Mouse (Mus musculus) large intestine, adult 2 months (tissue): ENCODE results near the gene Gm27029. TPM values are rescaled to one million over a fixed set of nuclear protein-coding genes. Genes with fewer than 3 reads are reported as not detected.
"Not testable (repeated sequence)": the region's sequence is repeated elsewhere in the genome, so short reads cannot be mapped to it uniquely, and the experiment has no call there.

Source experiments
- DNase-seq: peaks from one replicate; pipeline ENCODE4 v3.0.0-alpha.2; 2012; ENCODE audit warnings: low read depth, low spot score
- WGBS: fragments of 180-500 bp; shearing (Covaris S2); methylation state at CpG from one replicate; pipeline ENCODE4 v1.1.7; 2018; 5-methylcytosine and 5-hydroxymethylcytosine counted together
- polyA plus RNA-seq: library from polyadenylated mRNA; depleted of rRNA; stranded (reverse); fragments of >200 nt; gene quantifications from 2 replicates; pipeline ENCODE4 v1.2.3, GENCODE M21; 2012; rRNA removed

The Gm27029 gene
- polyA plus RNA-seq: 0.32 and 0.41 TPM in 2 replicates

DNA sequence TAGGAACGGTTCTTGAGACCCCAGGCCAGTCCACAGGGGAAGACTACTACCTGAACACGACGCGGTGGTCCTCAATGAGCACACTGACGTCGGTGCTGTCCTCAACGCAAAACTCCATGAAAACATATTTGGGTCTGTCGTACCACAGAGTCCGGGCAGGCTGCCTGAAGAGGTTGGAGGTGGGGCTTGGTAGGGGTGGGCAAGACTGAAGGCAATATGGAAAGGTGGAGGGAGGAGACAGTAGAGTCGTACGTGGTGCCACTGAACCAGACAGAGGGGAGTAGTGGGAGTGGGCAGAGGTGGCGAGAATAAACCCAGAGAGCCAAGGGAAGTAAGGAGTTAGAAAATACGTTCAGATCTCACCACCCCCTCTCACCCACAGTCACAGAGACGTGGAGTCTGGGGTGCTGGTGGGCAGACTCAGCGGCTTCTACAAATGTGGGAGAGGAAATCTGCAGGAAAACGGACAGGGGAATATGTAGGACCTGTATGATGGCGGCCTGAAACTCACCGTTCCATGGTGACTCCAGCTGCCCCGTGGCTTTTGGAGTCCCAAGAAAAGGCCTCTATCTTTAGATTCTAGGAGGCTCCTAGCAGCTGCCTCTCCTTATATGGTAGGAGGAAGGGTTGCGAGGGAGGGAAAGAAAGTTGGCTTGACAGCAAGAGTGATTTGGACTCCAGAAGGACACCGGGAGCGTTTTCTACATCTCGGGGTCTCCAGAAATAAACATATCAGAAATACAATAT is at the start of gene Gm27029:
Gene Gm27029 (minus strand): TSS at position 692 of the 747 bp plus-strand sequence.
- 4% methylated on average over 23 of the region's 23 CpGs for WGBS
- DNase-seq: no peak

- no peak for DNase-seq
- WGBS: 71% methylated on average over 5 of the region's 5 CpGs
These were observed 49.7 kb upstream of the Gm27029 start for GRCm38 (mm10) chr11:101474298-101474697.

- WGBS: 72% methylated on average over 1 of the region's 1 CpGs
- not testable (repeated sequence) for DNase-seq
These were observed 49.1 kb upstream of the Gm27029 start for GRCm38 (mm10) chr11:101473686-101474085.

GRCm38 (mm10) chr11:101472336-101472735 is 47.7 kb upstream of the Gm27029 start:
- no peak for DNase-seq
- 57% methylated on average over 7 of the region's 7 CpGs for WGBS

DNA sequence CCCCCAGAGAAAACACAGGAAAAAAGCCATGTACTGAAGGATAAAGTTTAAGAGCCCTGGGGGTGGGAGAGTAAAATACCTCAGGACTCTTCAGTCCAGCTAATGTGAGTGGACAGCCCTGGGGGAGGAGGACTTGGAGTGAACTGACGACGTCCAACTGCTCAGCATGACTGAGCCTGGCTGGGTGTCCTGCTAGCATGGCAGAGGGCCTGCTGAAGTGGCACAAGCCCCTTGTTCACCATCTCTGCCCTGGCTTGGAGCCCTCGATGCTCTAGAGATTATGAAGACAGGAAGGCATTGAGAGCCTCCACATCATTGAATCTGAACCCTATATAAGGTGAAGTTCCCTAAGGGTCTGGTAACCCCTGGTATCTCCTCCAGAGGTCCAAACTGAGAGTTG is 47.3 kb upstream of the Gm27029 start:
- no peak for DNase-seq
- 77% methylated on average over 3 of the region's 3 CpGs for WGBS

- 52% methylated on average over 7 of the region's 7 CpGs for WGBS
- DNase-seq: no peak
These were observed 45.6 kb upstream of the Gm27029 start for GRCm38 (mm10) chr11:101470206-101470605.

DNA sequence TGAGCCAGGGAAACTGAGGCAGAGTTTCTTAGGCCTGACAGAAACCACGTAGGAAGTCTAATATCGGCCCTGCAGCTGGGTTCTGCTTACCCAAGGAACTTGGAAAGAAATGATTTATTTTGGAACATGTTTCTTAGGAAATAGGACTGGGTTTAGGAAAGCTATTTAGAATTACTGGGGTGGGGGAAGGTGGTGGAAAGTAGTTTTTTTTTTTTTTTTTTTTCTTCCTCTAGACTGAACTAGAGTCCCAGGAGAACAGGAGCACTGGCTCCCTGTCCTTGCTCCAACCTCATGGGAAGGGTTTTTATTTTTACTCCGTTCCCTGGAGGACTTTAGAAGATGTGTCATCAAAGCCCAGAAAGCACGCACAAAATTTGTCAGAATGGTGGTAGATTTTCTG is 44.6 kb upstream of the Gm27029 start:
- WGBS: 67% methylated on average over 4 of the region's 4 CpGs
- DNase-seq: no peak

DNA sequence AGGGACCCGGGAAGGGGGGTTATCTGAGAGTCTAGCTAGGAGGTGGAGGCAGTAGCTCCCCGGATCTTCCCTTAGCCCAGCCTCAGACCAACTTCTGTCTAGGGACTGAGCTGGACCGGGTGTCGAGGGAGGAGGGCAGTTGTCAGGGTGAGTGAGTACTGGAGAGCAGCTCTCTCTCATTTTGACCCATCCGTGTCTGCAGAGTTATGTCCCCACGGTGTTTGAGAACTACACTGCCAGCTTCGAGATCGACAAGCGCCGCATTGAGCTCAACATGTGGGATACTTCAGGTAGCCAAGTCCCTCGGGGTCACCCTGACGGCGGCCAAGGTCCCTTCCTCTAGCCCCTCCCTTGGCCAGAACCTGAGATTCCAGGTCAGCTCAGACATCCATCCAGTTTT is 44.1 kb upstream of the Gm27029 start:
- 23% methylated on average over 13 of the region's 13 CpGs for WGBS
- no peak for DNase-seq

DNA sequence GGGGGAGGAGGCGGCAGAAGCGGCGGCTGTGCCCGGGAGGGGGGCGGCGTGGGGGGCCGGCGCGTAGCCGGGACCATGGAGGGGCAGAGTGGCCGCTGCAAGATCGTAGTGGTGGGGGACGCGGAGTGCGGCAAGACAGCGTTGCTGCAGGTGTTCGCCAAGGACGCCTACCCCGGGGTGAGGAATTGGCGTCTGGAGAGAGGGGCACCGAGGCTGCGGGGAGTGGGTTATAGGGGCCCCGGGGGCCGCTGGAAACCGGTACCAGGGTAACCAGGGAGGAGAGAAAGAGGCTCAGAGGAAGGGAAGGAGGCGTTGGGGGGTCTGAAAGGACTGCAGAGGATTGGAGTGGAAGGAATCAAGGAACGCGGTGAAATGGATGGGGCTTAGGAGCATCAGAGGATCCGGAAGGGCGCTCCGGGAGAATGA is 43.7 kb upstream of the Gm27029 start:
- DNase-seq: no peak
- WGBS: under 1% methylated on average over 23 of the region's 31 CpGs

GRCm38 (mm10) chr11:101467477-101468262 is 43.1 kb upstream of the Gm27029 start:
- 1% methylated on average over 52 of the region's 54 CpGs for WGBS
- DNase-seq: peak; percentile 64

- 53% methylated on average over 5 of the region's 5 CpGs for WGBS
- DNase-seq: not testable (repeated sequence)
These were observed 42.0 kb upstream of the Gm27029 start for GRCm38 (mm10) chr11:101466552-101466950.

DNA sequence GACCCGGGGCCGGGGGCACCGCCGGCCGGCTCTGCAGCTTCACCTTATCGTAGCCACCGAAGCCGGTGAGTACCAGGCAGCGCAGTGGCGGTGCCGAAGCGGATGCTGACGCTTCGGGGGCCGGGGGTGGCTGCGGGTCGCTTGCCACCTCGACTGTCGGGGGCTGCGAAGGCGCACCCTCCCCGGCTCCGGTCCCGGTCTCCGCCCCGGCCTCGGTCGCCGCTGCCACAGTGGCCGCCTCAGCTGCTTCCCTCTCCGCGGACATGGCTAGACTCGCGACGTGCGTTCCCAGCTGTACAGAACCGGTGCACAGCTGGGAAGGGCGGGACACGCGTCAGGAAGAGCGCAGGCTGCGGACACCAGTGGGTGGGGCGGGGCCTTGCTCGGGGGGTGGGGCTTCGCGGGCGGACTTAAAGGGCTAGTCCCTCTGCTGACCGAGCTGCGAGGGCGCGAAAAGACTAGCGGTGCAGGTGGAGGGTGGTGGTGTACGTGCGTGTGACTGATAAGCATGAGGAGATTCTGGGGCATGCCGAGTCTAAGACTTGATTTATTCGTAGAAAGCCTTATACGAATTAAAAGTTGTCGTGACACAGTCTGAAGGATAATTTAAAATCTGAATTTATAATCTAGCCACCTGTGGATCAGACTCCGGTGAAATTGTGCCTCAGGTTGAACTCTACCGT is 41.4 kb upstream of the Gm27029 start, which contains the start of gene Vat1:
Gene Vat1 (minus strand): TSS at position 362 of the 683 bp plus-strand sequence.
- no peak for DNase-seq
- 1% methylated on average over 60 of the region's 60 CpGs for WGBS

DNA sequence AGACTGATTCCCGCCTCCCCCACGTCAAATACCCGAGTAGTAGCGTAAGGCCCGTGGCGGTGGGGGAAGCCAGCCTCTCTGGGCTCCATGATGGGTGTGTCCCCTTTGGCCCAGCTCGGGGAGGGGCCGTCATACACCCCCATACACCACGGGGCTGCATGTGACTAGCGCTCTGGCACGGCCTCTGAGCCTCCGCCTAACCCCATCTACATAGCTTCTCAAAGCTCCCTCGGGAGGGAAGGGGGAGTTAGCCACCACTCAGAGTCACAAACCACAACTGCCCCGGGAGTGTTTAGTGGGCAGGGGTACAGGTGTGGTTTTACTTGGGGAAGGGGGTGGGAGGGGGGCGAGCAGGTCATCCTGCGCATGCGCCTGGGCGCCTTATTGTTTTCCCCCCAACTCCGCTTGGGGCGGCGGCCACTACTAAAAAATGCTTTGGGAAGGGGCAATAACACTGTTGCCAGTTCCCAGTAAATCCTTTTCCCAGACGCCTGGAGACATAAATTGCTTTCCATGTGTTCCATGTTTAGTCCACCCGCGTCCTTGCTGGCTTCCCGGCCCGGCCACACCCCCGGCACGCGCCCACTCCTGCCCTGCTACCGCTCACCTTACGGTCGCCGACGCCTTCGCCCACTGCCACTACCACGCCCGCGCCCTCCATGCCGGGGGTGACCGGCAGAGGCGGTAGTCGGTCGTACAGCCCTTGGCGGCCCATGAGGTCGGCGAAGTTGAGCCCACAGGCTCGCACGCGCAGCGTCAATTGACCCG is 40.7 kb upstream of the Gm27029 start:
- no peak for DNase-seq
- WGBS: 1% methylated on average over 51 of the region's 51 CpGs

- 7% methylated on average over 12 of the region's 12 CpGs for WGBS
- DNase-seq: no peak
These were observed 39.9 kb upstream of the Gm27029 start, which contains the start of gene Rnd2 for GRCm38 (mm10) chr11:101464211-101465100. Gene Rnd2, plus strand, starts transcription at chr11:101464999.

- no peak for DNase-seq
- WGBS: 26% methylated on average over 13 of the region's 13 CpGs
These were observed 38.2 kb upstream of the Gm27029 start for GRCm38 (mm10) chr11:101462583-101463440.

- DNase-seq: no peak
- 92% methylated on average over 14 of the region's 14 CpGs for WGBS
These were observed 37.5 kb upstream of the Gm27029 start for GRCm38 (mm10) chr11:101462141-101462540.

DNA sequence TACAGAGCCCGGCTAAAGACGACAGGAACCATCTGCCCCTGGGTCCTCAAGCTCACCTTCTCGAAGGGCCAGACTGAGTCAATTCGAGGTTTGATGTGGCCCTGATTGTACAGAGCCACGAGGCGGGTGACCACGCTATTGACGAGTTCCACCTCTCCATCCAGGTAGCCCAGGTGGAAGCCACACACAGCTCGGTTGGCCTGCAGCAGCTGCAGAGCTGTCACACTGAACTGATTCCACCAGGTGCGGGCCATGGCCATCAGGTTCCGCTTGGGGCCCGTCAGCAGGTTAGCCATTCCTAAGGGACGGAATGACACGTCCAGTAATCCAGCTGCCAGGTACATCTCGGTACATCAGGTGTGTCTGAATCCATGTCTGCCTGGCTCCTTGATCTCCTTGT is 35.7 kb upstream of the Gm27029 start:
- 85% methylated on average over 15 of the region's 15 CpGs for WGBS
- no peak for DNase-seq

DNA sequence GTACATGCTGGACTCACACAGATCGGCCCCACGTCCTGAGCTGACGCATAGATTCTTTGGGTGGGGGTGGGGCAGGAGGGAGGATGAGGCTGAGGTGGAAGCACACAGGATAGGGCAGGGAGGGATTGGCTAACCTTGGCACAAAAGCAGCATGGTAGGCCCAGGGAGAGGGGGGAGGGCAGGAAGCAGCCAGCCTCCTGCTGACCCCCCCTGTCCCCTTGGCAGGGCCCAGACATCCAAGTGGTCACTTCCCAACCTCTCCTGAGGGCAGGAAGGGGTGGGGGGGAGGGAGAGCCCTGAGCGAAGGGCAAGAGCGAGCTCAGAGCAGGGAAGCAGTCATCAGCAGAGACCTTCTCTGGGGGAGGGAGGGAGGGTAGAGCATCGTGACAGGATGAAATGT is 35.1 kb upstream of the Gm27029 start:
- DNase-seq: no peak
- 76% methylated on average over 6 of the region's 6 CpGs for WGBS
